Mouse (Mus musculus) erythroblast, adult 5-6 weeks (primary cell): Measurements from ENCODE around the gene Fam174a. TPM values are rescaled to one million over a fixed set of nuclear protein-coding genes. Genes with fewer than 3 reads are reported as not detected.

Source experiments
- ATAC-seq: replicated peaks from 2 replicates; pipeline ENCODE4 v1.8.0; 2016; ENCODE audit warnings: moderate number of reproducible peaks, mild to moderate bottlenecking, moderate TSS enrichment, inconsistent platforms; ENCODE audit not compliant: poor library complexity, low FRiP score, severe bottlenecking
- total RNA-seq, 2 experiments: library from RNA; stranded (forward) in 1 of 2; stranded (reverse) in 1 of 2; fragments of 150-400 nt in 1 of 2; fragments of 200-764, 138-1000 nt in 1 of 2; gene quantifications; 2 replicates each; pipeline versions ENCODE4 v1.2.3 to v1.2.4; 2015 to 2017; ENCODE audit warnings: low replicate concordance in 2 of 2

Gene Fam174a
- total RNA-seq (2015; ENCODE audit: low replicate concordance) (4.8 and 11.0 TPM in 2 replicates), total RNA-seq (2017; ENCODE audit: low replicate concordance) (2.2 and 6.3 TPM in 2 replicates)

- ATAC-seq = peak; percentile 98
Measured at GRCm38 (mm10) chr1:95313393-95314228, at the start of gene Fam174a. TSS of gene Fam174a (plus strand) at chr1:95313623.

- no peak for ATAC-seq
Measured at GRCm38 (mm10) chr1:95263843-95264242, 49.6 kb upstream of the Fam174a start.

DNA sequence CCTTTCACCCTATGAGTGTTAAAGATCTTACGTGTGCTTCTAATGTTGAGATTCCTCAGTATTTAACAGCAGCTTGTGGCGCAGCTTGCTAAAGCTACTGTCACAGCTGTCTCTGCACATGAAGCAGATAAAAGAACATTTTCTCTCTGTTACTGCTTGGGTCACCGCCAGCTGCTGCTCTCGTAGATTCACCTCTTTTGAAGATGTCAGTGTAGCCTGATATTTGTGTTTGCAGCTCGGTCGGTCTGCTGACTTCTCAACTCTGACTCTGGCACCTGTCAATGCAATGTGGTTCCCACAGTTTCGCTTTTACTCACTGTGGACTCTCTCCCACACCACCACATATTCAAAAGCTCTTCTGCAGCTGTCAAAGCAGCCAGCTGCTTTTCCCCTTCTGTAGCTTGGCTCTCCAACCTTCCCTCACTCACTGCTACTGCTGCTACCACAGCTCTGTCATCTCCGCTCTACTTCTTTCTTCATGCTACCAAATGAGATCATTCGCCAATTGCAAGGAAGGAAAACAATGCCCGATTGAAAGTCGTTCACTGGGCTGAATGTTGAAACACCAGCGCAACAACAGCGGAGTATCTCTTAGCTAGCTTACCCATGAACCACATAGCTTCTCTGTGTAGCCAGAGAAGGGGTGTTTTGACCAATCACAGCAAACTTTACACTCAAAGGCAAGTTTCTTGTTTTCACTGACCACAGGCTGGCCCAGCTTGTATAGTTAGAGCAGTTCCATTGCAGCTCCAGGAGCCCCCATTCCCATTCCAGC, 45.3 kb upstream of the Fam174a start:
- no peak for ATAC-seq

DNA sequence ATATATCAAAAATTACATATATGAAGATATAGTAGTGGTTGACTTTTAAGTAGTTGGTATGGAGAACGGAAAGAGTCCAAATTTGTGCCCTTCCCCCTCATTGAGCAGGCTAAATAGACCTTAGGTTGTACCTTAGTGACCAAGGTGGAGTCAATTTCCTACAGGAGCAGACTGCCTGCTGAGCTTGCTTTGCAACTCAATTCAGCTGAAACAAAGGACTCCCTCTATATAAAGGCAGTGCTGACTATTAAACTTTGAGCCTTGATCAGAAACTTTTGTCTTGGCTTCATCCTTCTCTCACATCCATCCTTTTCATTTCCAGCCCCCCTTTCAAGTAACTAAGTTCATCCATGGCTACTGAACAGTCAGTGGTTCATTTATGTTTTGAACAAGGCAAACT, 40.1 kb upstream of the Fam174a start:
- ATAC-seq = no peak

- no peak for ATAC-seq
Measured at GRCm38 (mm10) chr1:95308324-95308723, 5.1 kb upstream of the Fam174a start.

- no peak for ATAC-seq
Measured at GRCm38 (mm10) chr1:95314229-95314555, 769 bp downstream of the Fam174a start.

GRCm38 (mm10) chr1:95315981-95316380, 2.6 kb downstream of the Fam174a start:
- ATAC-seq = no peak

DNA sequence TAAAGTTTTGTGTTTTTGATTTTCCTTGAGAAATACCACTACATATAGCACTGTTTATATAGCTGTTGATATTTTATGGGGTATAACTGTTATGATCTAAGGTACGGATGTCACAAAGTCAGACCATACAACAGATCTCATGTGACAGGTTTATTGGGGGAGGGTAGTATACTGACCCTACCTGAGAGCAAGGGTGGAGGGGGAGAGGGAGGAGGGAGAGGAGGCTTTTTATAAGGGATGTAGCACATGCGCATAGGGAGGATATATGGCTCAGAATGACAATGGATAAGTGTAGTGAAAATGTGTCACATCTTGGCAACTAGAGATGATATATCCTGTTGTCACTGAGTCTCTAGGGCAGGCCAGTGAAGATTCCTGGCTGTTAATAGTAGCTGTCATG, 8.8 kb downstream of the Fam174a start:
- no peak for ATAC-seq

DNA sequence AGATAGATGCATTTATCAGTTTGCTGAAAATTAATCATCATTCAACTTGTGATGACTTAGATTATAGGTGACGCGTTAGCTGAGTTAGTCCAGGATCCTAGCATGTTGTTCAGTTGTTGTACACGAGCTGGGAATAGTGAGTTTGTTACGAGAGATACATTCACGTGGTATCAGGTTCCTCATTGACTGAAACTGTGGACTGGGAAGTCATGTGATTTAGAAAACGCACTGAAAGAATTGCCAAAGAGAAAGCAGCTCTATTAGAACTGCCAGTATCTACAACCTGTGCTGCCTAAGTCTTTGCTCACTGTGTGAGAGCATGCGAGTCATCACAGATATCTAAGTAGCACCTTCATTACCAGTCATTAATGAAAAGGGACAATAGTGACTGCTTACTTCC, 9.6 kb downstream of the Fam174a start:
- ATAC-seq = no peak

DNA sequence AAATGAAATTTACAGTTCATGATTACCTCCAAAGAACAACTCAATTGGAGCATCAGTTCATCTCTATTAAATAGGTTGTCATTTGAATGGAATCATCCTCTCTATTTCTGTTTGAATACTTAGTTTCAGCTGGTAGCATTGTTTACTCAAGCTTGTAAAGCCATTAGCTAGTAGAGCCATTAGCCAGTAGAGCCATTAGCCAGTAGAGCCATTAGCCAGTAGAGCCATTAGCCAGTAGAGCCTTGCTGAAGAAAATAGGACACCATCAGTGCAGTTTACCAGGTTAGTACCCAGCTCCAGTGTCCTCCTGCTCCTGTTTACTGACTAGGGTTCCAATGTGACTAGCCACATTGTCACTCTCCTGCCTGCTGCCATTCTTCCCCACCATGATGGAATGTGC, 13.4 kb downstream of the Fam174a start:
- ATAC-seq = no peak

GRCm38 (mm10) chr1:95339618-95340017, 26.2 kb downstream of the Fam174a start:
- no peak for ATAC-seq

GRCm38 (mm10) chr1:95342242-95342641, 28.8 kb downstream of the Fam174a start:
- no peak for ATAC-seq

GRCm38 (mm10) chr1:95343585-95344485, 30.4 kb downstream of the Fam174a start:
- ATAC-seq = no peak

DNA sequence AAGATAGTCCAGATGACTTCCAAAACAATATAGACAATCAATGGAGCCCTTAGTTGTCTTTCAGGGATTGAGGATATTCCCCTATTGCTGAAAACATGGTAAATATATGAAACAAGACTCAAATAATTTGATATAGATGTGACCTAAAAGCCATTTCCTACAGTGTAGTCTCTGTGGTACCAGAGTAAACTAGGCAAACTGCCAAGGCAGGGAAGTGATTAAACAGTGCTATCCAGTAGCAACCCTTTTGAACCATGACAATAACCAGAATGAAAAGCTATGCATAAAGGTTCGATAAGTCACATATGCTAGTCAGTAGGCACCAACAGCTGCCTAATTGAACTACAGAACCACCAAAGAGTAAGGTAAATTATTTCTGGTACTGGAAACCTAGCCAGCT, 40.7 kb downstream of the Fam174a start:
- ATAC-seq = no peak

GRCm38 (mm10) chr1:95356904-95357303, 43.5 kb downstream of the Fam174a start:
- ATAC-seq = no peak

GRCm38 (mm10) chr1:95363692-95364091, 50.3 kb downstream of the Fam174a start:
- no peak for ATAC-seq

- ATAC-seq = no peak
Measured at GRCm38 (mm10) chr1:95366616-95367373, 53.4 kb downstream of the Fam174a start.

DNA sequence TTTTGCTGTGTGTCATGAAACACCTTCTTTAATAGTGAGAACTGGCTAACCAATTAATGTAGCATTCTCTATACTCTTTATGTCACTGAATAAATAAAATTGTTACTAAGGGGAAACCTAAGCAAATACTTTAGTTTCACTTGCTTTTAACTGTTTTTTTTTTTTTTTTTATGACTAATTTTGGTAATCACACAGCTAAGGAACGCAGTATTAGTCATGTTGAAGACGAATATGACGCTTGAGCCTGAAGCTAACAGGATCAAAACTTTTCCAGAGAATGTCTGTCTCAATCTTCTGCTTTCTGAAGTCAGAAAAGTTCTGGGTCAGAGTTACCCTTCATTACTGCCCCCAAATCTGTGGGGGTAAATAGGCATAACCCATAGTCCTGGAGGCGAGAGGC, 54.3 kb downstream of the Fam174a start:
- no peak for ATAC-seq

GRCm38 (mm10) chr1:95375443-95375842, 62.0 kb downstream of the Fam174a start:
- ATAC-seq = no peak
